Mouse (Mus musculus) forebrain, embryonic 14.5 days (tissue): ENCODE measurements around the gene Vat1. TPM values are rescaled to one million over a fixed set of nuclear protein-coding genes. Genes with fewer than 3 reads are reported as not detected.

Source experiments
- ATAC-seq: fragments of 200-750 bp; cut with Nextera tagmentation; 2 replicates; pipeline ENCODE4 v1.8.0; 2017; ENCODE audit warnings: mild to moderate bottlenecking, moderate library complexity
- DNase-seq: peaks from one replicate; pipeline ENCODE4 v3.0.0-alpha.2; 2015; ENCODE audit warnings: low spot score
- H3K27ac ChIP-seq: fragments of 300-500 bp; sonication (generic); 2 replicates; pipeline ENCODE4 v1.5.1; 2014; ENCODE audit warnings: low read depth, mild to moderate bottlenecking, control low read depth, low read length, moderate library complexity
- H3K27me3 ChIP-seq: fragments of 300-500 bp; sonication (generic); replicated peaks from 2 replicates; pipeline ENCODE4 v1.6.1; 2014; ENCODE audit warnings: low read length, control low read depth, mixed read lengths; ENCODE audit not compliant: control insufficient read depth, insufficient read depth
- H3K36me3 ChIP-seq: fragments of 300-500 bp; sonication (generic); 2 replicates; pipeline ENCODE4 v1.6.1; 2014; ENCODE audit warnings: low read length, control low read depth; ENCODE audit not compliant: control insufficient read depth, insufficient read depth
- H3K4me1 ChIP-seq: fragments of 300-500 bp; sonication (generic); 2 replicates; pipeline ENCODE4 v1.6.1; 2014; ENCODE audit warnings: antibody characterized with exemption, low read length, control low read depth; ENCODE audit not compliant: control insufficient read depth, insufficient read depth
- H3K4me2 ChIP-seq: fragments of 300-500 bp; sonication (generic); 2 replicates; pipeline ENCODE4 v1.6.1; 2014; ENCODE audit warnings: mild to moderate bottlenecking, control low read depth, low read length
- H3K4me3 ChIP-seq: fragments of 300-500 bp; sonication (generic); 2 replicates; pipeline ENCODE4 v1.5.1; 2014; ENCODE audit warnings: low read depth, low read length, control low read depth
- H3K9ac ChIP-seq: fragments of 300-500 bp; sonication (generic); 2 replicates; pipeline ENCODE4 v1.6.1; 2014; ENCODE audit warnings: mild to moderate bottlenecking, low read length, control low read depth, moderate library complexity
- H3K9me3 ChIP-seq: fragments of 300-500 bp; sonication (generic); replicated peaks from 2 replicates; pipeline ENCODE4 v1.6.1; 2016; ENCODE audit warnings: low read length, control low read depth, mixed read lengths; ENCODE audit not compliant: control insufficient read depth
- WGBS: fragments of 180-500 bp; shearing (Covaris S2); extraction: QIAGEN DNeasy Blood & Tissue Kit; methylation state at CpG from one replicate; pipeline ENCODE4 v1.1.7; 2014; 5-methylcytosine and 5-hydroxymethylcytosine counted together
- polyA plus RNA-seq: library from polyadenylated mRNA; unstranded; fragments of >200 nt; fragmentation: Nextera tagmentation; extraction: Ambion mirVana; gene quantifications from 2 replicates; pipeline ENCODE4 v1.2.1, GENCODE M21; 2014

Gene Vat1
- polyA plus RNA-seq, 1 experiment from 2014 or later: 77.5 TPM

- Histone ChIP-seq H3K9me3 (no peaks in the 10 kb centered on the region), H3K4me3 (peak within 1 kb of the TSS; percentile 94), H3K4me2 (peak within 1 kb of the TSS; percentile 89), H3K9ac (peak within 1 kb of the TSS; percentile 84), H3K36me3 (peaks cover 11% of the 10 kb centered on the region), H3K27ac (peak within 1 kb of the TSS; percentile 75), H3K4me1 (peaks cover 22% of the 10 kb centered on the region), H3K27me3 (no peaks in the 10 kb centered on the region)
- DNase-seq (peak; percentile 98), ATAC-seq (peak; percentile 96)
- under 1% methylated on average over 69 of the region's 81 CpGs for WGBS
These were observed 40.9 kb downstream of the Vat1 start, which contains the start of the genes Rundc1 and Ptges3l for GRCm38 (mm10) chr11:101424925-101425813. Gene Rundc1, plus strand, starts transcription at chr11:101425085. Gene Ptges3l, minus strand, starts transcription at chr11:101425333.

- ATAC-seq (peak; percentile 32), DNase-seq (no peak)
- Histone ChIP-seq H3K27ac (peak within 1 kb of the TSS; percentile 75), H3K9ac (peak within 1 kb of the TSS; percentile 84), H3K36me3 (0 out of 2 replicates have a peak, but pooled peaks cover 4% of the 10 kb centered on the region), H3K27me3 (no peaks in the 10 kb centered on the region), H3K9me3 (no peaks in the 10 kb centered on the region), H3K4me3 (peak within 1 kb of the TSS; percentile 94), H3K4me1 (peaks cover 22% of the 10 kb centered on the region), H3K4me2 (peak within 1 kb of the TSS; percentile 89)
- 6% methylated on average over 23 of the region's 23 CpGs for WGBS
These were observed 41.8 kb downstream of the Vat1 start, which contains the start of gene Gm27029 for GRCm38 (mm10) chr11:101424105-101424851. Gene Gm27029, minus strand, starts transcription at chr11:101424796.

GRCm38 (mm10) chr11:101420148-101420547, 45.9 kb downstream of the Vat1 start:
- no peaks in the 10 kb centered on the region for H3K9me3 ChIP-seq
- H3K27me3 ChIP-seq: no peaks in the 10 kb centered on the region
- no peak for ATAC-seq
- no peaks in the 10 kb centered on the region for H3K36me3 ChIP-seq
- peaks cover 10% of the 10 kb centered on the region; the same call in 1 of the 2 replicates for H3K4me1 ChIP-seq
- H3K4me2 ChIP-seq: no peak overlapping the region
- H3K4me3 ChIP-seq: no peak overlapping the region
- H3K27ac ChIP-seq: no peak overlapping the region
- DNase-seq: no peak
- H3K9ac ChIP-seq: no peak overlapping the region
- 85% methylated on average over 5 of the region's 5 CpGs for WGBS

GRCm38 (mm10) chr11:101419610-101420009, 46.4 kb downstream of the Vat1 start:
- H3K27ac ChIP-seq: no peak overlapping the region
- ATAC-seq (no peak), DNase-seq (peak; percentile 26)
- no peak overlapping the region for H3K4me2 ChIP-seq
- 23% methylated on average over 3 of the region's 3 CpGs for WGBS
- H3K4me3 ChIP-seq: no peak overlapping the region
- no peaks in the 10 kb centered on the region for H3K36me3 ChIP-seq
- H3K9me3 ChIP-seq: no peaks in the 10 kb centered on the region
- no peak overlapping the region for H3K9ac ChIP-seq
- no peaks in the 10 kb centered on the region for H3K27me3 ChIP-seq
- peaks cover 10% of the 10 kb centered on the region; the same call in 1 of the 2 replicates for H3K4me1 ChIP-seq

- no peak overlapping the region for H3K27ac ChIP-seq
- peaks cover 4% of the 10 kb centered on the region; the same call in 1 of the 2 replicates for H3K4me1 ChIP-seq
- no peaks in the 10 kb centered on the region for H3K9me3 ChIP-seq
- H3K4me2 ChIP-seq: no peak overlapping the region
- no peak overlapping the region for H3K4me3 ChIP-seq
- H3K36me3 ChIP-seq: peaks cover under 1% of the 10 kb centered on the region; the same call in 1 of the 2 replicates
- WGBS: 53% methylated on average over 6 of the region's 6 CpGs
- no peak for ATAC-seq
- H3K9ac ChIP-seq: no peak overlapping the region
- no peaks in the 10 kb centered on the region for H3K27me3 ChIP-seq
- DNase-seq: no peak
These were observed 47.0 kb downstream of the Vat1 start for GRCm38 (mm10) chr11:101418991-101419390.

- ATAC-seq (peak; percentile 85), DNase-seq (peak; percentile 89)
- under 1% methylated on average over 45 of the region's 45 CpGs for WGBS
These were observed 48.8 kb downstream of the Vat1 start, which contains the start of gene Aarsd1 for GRCm38 (mm10) chr11:101417101-101417855. Gene Aarsd1, minus strand, starts transcription at chr11:101417615.

GRCm38 (mm10) chr11:101416433-101417100, 49.5 kb downstream of the Vat1 start:
- no peaks in the 10 kb centered on the region for H3K9me3 ChIP-seq
- peak overlapping the region; percentile 89 for H3K4me2 ChIP-seq
- peak overlapping the region; percentile 78 for H3K4me3 ChIP-seq
- H3K27ac ChIP-seq: peak overlapping the region; percentile 81
- H3K4me1 ChIP-seq: peaks cover 3% of the 10 kb centered on the region; the same call in 1 of the 2 replicates
- 2% methylated on average over 11 of the region's 11 CpGs for WGBS
- no peaks in the 10 kb centered on the region for H3K27me3 ChIP-seq
- ATAC-seq (peak; percentile 61), DNase-seq (peak; percentile 22)
- peaks cover 16% of the 10 kb centered on the region for H3K36me3 ChIP-seq
- peak overlapping the region; percentile 85 for H3K9ac ChIP-seq

More at GRCm38 (mm10) chr11:101417101-101417855, 48.8 kb downstream of the Vat1 start, which contains the start of gene Aarsd1:
- Histone ChIP-seq H3K4me3 (peak within 1 kb of the TSS; percentile 78), H3K27ac (peak within 1 kb of the TSS; percentile 81), H3K27me3 (no peaks in the 10 kb centered on the region), H3K9me3 (no peaks in the 10 kb centered on the region), H3K4me1 (peaks cover 3% of the 10 kb centered on the region; the same call in 1 of the 2 replicates), H3K4me2 (peak within 1 kb of the TSS; percentile 89), H3K36me3 (peaks cover 10% of the 10 kb centered on the region), H3K9ac (peak within 1 kb of the TSS; percentile 85)
